Mouse (Mus musculus) heart, embryonic 10.5 days (tissue): ENCODE data around the gene Oxld1. TPM values are rescaled to one million over a fixed set of nuclear protein-coding genes. Genes with fewer than 3 reads are reported as not detected.
A peak's percentile ranks its signal among the peaks of the same experiment; 100 is the strongest.

Experiments
- DNase-seq: peaks from one replicate; pipeline ENCODE4 v3.0.0-alpha.2; 2017; ENCODE audit warnings: low spot score
- H3K27ac ChIP-seq: fragments of 300-500 bp; sonication (generic); 2 replicates; pipeline ENCODE4 v1.5.1; 2016; ENCODE audit warnings: mild to moderate bottlenecking
- H3K27me3 ChIP-seq: fragments of 300-500 bp; sonication (generic); 2 replicates; pipeline ENCODE4 v1.6.1; 2016; ENCODE audit warnings: mild to moderate bottlenecking; ENCODE audit not compliant: poor library complexity, insufficient read depth, severe bottlenecking
- H3K36me3 ChIP-seq: fragments of 300-500 bp; sonication (generic); 2 replicates; pipeline ENCODE4 v1.6.1; 2016; ENCODE audit warnings: mild to moderate bottlenecking, moderate library complexity
- H3K4me1 ChIP-seq: fragments of 300-500 bp; sonication (generic); 2 replicates; pipeline ENCODE4 v1.6.1; 2016; ENCODE audit warnings: mild to moderate bottlenecking
- H3K4me3 ChIP-seq: fragments of 300-500 bp; sonication (generic); 2 replicates; pipeline ENCODE4 v1.5.1; 2016; ENCODE audit warnings: mild to moderate bottlenecking, moderate library complexity
- H3K9me3 ChIP-seq: fragments of 300-500 bp; sonication (generic); 2 replicates; pipeline ENCODE4 v1.6.1; 2016; ENCODE audit warnings: mild to moderate bottlenecking, moderate library complexity
- WGBS: fragments of 180-500 bp; shearing (Covaris S2); methylation state at CpG from one replicate; pipeline ENCODE4 v1.1.7; 2016; 5-methylcytosine and 5-hydroxymethylcytosine counted together
- polyA plus RNA-seq: library from polyadenylated mRNA; unstranded; fragments of >200 nt; fragmentation: Nextera tagmentation; extraction: Ambion mirVana; gene quantifications from 2 replicates; pipeline ENCODE4 v1.2.1, GENCODE M21; 2016

Gene Oxld1
- 16.7 and 17.6 TPM in 2 replicates for polyA plus RNA-seq

DNA sequence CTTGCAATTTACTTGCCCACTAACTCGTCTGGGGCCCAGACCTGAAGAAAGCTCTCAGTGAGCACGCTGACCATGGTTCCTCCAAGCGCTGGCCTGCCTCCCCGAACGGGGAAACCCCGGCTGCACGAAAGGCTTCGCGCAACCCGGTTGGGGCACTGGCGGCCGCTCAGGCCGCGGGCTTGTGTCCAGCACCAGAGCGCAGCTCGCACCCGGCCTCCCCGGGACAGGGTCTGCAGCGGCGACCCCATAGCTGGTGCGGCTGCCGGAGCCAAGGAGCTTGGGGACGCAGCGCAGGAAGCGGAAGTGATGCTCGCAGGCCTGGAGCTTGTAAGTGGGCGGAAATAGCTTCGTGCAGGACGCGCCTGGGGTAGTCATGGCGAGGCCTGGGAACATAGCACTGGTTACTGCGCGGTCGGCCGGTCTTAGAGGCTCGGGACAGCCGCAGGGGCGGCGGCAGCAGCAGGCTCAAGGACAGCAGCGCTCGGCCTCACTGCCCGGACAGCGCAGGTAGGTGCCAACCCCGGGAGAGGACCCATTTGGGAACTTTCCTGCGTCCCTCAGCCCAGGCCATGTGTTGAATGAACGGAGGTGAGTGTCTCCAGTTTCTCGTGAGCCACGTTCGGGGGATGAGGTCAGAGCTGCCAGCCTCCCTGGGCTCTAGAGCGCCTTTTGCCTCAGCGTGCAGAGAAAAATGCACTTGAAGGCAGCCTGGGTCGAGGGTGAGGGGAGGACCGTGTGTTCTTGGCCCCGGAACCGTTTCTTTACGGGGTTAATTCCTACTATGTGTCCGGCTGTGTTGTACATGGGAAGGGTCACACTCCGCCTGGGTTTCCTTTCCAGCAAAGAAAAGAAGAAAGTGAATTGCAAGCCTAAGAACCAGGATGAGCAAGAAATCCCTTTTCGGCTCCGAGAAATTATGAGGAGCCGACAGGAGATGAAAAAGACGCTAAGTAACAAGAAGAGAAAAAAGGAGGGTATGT, at the start of gene Oxld1, which contains the start of gene Ccdc137:
TSS of gene Oxld1 (minus strand) at position 297 of the 980 bp plus-strand sequence.
TSS of gene Ccdc137 (plus strand) at position 344 of the 980 bp plus-strand sequence.
- peak within 1 kb of the TSS; percentile 94 for H3K27ac ChIP-seq
- H3K9me3 ChIP-seq, result no peaks in the 10 kb centered on the region
- peaks cover 44% of the 10 kb centered on the region for H3K36me3 ChIP-seq
- H3K27me3 ChIP-seq, result no peaks in the 10 kb centered on the region
- peak; percentile 94 for DNase-seq
- H3K4me3 ChIP-seq, result peak within 1 kb of the TSS; percentile 80
- peaks cover 24% of the 10 kb centered on the region for H3K4me1 ChIP-seq
- 4% methylated on average over 62 of the region's 62 CpGs for WGBS

DNA sequence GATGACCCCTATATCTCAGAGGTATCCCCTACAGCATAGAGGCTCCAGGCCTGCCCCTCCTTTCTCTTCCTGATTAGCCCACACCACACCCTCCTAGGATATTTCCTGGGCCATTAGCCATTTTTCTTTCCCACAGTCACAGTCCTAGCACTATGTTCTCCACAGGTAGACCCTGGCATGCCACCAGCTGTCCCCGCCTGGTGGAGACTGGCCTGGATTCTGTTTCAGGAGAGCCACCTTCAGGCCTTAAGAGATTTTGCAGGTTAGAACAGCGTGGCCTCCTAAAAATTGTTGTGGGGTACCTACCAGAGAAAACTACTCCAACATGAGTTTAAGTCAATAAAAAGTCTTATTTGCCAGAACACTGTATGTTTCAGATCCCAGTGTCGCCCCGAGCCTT, 49.0 kb upstream of the Oxld1 start:
- WGBS, result 52% methylated on average over 4 of the region's 4 CpGs
- H3K27me3 ChIP-seq, result no peaks in the 10 kb centered on the region
- no peaks in the 10 kb centered on the region for H3K9me3 ChIP-seq
- DNase-seq, result no peak
- no peak overlapping the region for H3K4me3 ChIP-seq
- no peak overlapping the region for H3K27ac ChIP-seq
- H3K4me1 ChIP-seq, result peaks cover 16% of the 10 kb centered on the region
- H3K36me3 ChIP-seq, result no peaks in the 10 kb centered on the region

DNA sequence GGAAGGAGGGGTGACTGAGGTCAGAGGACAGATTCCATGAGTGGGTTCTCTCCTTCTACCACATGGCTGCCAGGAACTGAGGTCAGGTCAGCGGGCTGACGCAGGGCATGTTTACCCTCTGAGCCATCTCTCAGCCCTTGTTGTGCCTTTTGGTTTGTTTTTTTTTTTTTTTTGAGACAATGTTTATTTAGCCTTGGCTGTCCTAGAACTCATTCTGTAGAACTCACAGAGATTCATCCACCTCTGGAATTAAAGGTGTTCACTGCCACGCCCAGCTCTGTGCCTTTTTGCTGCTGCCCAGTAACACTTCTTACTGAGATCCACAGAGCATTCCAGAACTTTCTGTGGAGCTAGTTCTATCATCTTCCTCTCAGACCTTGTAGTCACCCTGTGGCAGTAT, 47.8 kb upstream of the Oxld1 start:
- WGBS, result 89% methylated on average over 3 of the region's 3 CpGs
- no peak for DNase-seq

DNA sequence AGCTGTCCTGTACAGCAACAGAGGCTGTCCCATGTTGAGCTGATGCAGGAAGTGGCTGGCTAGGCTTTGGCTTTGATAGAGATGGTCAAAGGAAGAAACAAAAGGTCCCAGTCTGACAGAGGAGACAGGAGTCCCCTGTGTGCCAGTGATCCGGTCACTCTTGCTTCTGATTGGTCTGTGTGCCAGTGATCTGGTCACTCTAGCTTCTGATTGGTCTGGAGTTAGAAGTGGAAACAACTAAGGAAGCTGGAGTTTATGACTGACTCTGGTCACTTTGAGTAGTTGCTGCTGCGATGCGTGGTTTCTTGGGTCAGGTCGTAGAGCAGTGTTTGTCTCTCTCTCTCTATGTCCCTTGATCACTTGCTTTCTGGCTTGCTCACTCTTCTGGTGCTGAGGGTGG, 43.8 kb upstream of the Oxld1 start:
- WGBS, result 87% methylated on average over 4 of the region's 4 CpGs
- Histone ChIP-seq H3K27me3 (no peaks in the 10 kb centered on the region), H3K4me1 (peaks cover 8% of the 10 kb centered on the region; the same call in 1 of the 2 replicates), H3K9me3 (no peaks in the 10 kb centered on the region), H3K36me3 (peaks cover 26% of the 10 kb centered on the region), H3K4me3 (no peak overlapping the region), H3K27ac (no peak overlapping the region)
- DNase-seq, result no peak

More for the DNA sequence above, 47.8 kb upstream of the Oxld1 start:
- Histone ChIP-seq H3K27ac (no peak overlapping the region), H3K9me3 (no peaks in the 10 kb centered on the region), H3K4me3 (no peak overlapping the region), H3K4me1 (peaks cover 13% of the 10 kb centered on the region), H3K36me3 (no peaks in the 10 kb centered on the region), H3K27me3 (no peaks in the 10 kb centered on the region)

DNA sequence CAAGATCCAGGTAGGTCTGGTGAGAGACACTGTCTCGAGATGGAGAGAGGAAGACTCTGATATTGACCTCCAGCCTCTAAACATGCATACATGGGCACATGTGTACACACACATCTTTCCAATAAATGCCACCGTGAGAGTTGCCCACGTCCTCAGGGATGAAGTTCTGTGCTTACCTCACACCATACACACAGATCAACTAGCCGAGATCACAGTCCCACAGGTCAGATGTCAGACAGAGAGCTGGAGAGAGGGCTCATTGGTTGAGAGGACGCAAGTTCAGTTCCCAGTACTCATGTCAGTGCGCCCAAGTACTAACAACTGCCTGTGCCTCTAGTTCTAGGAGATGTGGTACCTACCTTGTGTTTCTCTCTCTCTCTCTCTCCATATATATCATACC, 43.1 kb upstream of the Oxld1 start:
- Histone ChIP-seq H3K27me3 (no peaks in the 10 kb centered on the region), H3K4me1 (peaks cover 8% of the 10 kb centered on the region; the same call in 1 of the 2 replicates), H3K36me3 (peaks cover 33% of the 10 kb centered on the region), H3K4me3 (no peak overlapping the region), H3K9me3 (no peaks in the 10 kb centered on the region), H3K27ac (no peak overlapping the region)
- WGBS, result 67% methylated on average over 6 of the region's 6 CpGs
- DNase-seq, result no peak

DNA sequence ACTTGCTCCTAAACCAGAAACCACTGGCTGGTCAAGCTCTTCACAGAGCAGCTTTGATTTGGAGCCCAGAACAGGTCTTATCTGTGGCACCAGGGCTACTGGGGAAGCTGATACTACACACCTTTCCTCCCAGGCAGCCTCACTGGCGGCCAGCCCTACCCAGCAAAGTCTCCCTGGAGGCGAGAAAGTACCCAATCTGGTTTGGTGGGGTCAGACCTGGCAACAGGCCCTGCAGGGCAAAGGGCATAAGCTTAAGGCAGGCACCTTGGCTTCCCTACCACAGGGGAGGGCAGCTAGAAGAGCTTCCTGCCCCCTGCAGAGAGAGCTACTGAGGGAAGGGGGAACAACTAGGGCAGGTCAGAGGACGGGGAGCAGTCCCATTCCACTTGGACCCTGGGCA, 42.5 kb upstream of the Oxld1 start:
- DNase-seq, result no peak
- 20% methylated on average over 3 of the region's 3 CpGs for WGBS
- peaks cover 39% of the 10 kb centered on the region for H3K36me3 ChIP-seq

DNA sequence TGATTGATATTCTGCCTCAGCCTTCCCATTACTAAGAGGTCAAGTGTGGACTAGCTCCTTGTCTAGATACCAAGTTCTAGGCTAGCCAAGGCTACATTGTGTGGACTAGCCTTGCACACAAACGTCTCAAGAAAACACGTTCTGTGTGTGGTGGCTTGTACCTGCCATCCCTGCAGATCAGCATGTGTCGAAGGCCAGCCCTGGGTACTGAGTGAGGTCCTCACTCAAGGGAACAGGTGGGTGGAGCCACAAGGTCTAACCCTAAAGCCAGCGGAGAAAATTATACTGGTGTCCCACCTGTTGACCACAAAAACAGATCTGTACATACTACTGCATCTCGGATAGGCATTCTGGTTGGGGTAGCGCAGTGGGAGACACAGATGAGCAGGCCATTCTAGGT, 42.0 kb upstream of the Oxld1 start:
- Histone ChIP-seq H3K27ac (no peak overlapping the region), H3K4me1 (peaks cover 8% of the 10 kb centered on the region; the same call in 1 of the 2 replicates), H3K9me3 (no peaks in the 10 kb centered on the region), H3K36me3 (peaks cover 44% of the 10 kb centered on the region), H3K4me3 (no peak overlapping the region), H3K27me3 (no peaks in the 10 kb centered on the region)
- WGBS, result 76% methylated on average over 6 of the region's 6 CpGs
- no peak for DNase-seq

More for the DNA sequence above, 42.5 kb upstream of the Oxld1 start:
- H3K4me1 ChIP-seq, result peaks cover 8% of the 10 kb centered on the region; the same call in 1 of the 2 replicates
- H3K4me3 ChIP-seq, result no peak overlapping the region
- H3K27me3 ChIP-seq, result no peaks in the 10 kb centered on the region
- no peak overlapping the region for H3K27ac ChIP-seq
- H3K9me3 ChIP-seq, result no peaks in the 10 kb centered on the region

DNA sequence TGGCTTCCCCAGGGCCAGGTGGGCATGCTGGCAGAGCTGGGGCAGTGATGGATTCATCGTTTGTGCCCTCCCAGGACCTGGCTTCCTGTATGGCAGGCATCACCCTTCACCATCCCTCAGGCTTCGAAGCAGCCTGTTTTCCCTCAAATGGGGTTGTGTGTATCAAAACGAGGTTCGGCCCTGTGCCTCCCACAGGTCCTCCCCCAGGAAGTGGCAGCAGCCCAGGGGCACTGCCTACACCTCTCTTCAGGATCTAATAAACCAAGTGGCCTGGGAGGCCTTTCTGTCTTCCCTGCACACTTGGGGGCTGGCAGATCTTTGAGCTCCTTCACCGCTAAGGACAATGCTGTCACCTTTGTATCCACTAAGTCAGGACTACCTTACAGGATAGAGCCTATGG, 41.0 kb upstream of the Oxld1 start:
- 79% methylated on average over 5 of the region's 5 CpGs for WGBS
- Histone ChIP-seq H3K27ac (no peak overlapping the region), H3K4me3 (no peak overlapping the region), H3K27me3 (no peaks in the 10 kb centered on the region), H3K4me1 (peaks cover 12% of the 10 kb centered on the region; the same call in 1 of the 2 replicates), H3K36me3 (peaks cover 54% of the 10 kb centered on the region), H3K9me3 (no peaks in the 10 kb centered on the region)
- DNase-seq, result no peak

DNA sequence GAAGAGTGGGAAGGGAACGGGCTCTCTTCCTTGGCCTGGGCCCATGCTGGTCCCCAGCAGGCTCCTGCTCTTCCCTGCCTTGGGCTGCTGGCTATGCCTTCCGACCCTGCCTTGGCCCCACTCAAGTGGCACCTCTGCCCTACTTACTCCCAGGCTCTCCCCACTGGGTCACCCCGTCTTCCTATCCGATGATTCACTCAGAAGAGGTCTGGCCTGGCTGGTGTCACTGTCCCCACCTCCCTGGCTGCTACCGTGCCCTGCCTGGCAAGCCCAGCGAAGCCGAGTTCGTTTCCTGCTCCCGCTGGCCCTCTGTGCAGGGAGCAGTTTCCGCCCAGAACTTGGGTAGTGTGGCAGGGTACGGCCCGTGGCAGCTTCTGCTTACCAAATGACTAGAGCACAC, 40.4 kb upstream of the Oxld1 start:
- H3K4me3 ChIP-seq, result no peak overlapping the region
- H3K27ac ChIP-seq, result no peak overlapping the region
- H3K36me3 ChIP-seq, result peaks cover 55% of the 10 kb centered on the region
- H3K9me3 ChIP-seq, result no peaks in the 10 kb centered on the region
- H3K27me3 ChIP-seq, result no peaks in the 10 kb centered on the region
- WGBS, result 92% methylated on average over 12 of the region's 12 CpGs
- peaks cover 17% of the 10 kb centered on the region for H3K4me1 ChIP-seq
- no peak for DNase-seq

DNA sequence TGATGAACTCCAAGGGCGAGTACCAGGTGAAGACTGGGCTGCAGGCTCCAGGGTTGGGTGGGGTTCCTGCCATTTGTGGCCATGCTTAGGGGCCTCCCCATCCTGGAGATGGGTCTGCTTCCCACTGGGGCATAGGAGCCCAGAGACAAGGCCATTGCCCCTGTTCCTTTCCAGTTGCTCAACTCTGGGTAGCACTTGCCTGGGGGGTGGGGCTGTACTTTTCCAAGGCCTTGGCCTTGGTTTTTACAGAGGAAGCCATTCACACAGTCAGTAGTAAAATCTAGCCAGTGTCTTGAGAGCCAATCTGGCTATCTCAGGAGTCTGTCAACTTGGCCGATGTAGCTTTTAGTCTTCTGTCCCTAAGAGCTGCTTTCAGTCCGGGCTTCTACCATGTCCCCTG, 39.6 kb upstream of the Oxld1 start:
- no peak overlapping the region for H3K4me3 ChIP-seq
- H3K27ac ChIP-seq, result no peak overlapping the region; the same call in 1 of the 2 replicates
- 87% methylated on average over 3 of the region's 3 CpGs for WGBS
- no peak for DNase-seq
- peaks cover 55% of the 10 kb centered on the region for H3K36me3 ChIP-seq
- no peaks in the 10 kb centered on the region for H3K27me3 ChIP-seq
- peaks cover 25% of the 10 kb centered on the region for H3K4me1 ChIP-seq
- no peaks in the 10 kb centered on the region for H3K9me3 ChIP-seq

DNA sequence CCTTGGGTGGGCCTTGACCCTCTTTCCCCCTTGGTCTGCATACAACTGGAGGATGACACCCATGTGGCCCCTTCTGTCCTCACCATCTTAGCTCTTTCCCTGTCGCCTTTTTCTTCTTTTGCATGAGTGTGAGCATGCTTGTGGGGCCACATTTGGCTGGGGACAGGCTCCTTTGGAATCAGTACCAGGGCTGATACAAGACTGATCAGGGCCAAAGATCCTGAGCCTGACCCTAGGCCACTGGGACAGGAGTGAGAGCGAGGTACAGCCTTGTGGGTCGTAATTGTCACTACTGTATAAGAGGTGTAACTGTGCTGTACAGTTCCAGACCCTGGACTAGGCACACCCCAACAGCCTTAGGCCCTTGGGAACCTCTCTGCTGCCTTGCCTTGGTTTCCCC, 36.0 kb upstream of the Oxld1 start:
- H3K4me3 ChIP-seq, result no peak overlapping the region
- peaks cover 43% of the 10 kb centered on the region for H3K4me1 ChIP-seq
- H3K36me3 ChIP-seq, result peaks cover 61% of the 10 kb centered on the region

DNA sequence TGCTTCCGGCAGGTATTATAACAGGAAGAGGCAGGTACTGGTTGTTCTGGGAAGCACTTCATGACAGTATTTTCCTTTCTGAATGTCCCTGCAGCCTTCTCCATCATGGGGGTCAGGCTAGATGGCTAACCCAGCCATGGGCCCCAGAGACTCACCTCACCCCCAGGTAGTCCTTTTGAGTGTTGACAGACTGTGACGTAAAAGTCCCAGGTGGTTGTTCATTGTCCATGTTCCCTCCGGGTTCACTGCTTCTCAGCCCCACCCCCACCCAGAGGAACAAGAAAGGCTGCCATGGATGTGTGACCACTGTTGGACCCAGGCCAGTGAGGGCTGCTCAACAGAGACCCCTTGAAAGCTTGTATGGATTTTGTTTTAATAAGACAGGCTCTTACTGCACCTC, 35.5 kb upstream of the Oxld1 start:
- DNase-seq, result no peak
- Histone ChIP-seq H3K27me3 (no peaks in the 10 kb centered on the region), H3K4me1 (peaks cover 43% of the 10 kb centered on the region), H3K36me3 (peaks cover 61% of the 10 kb centered on the region), H3K4me3 (peak overlapping the region; percentile 89), H3K9me3 (no peaks in the 10 kb centered on the region), H3K27ac (peak overlapping the region; percentile 92; the same call in 1 of the 2 replicates)
- whole genome bisulfite sequencing, result 60% methylated on average over 3 of the region's 3 CpGs

More for the DNA sequence above, 36.0 kb upstream of the Oxld1 start:
- Histone ChIP-seq H3K9me3 (no peaks in the 10 kb centered on the region), H3K27ac (no peak overlapping the region), H3K27me3 (no peaks in the 10 kb centered on the region)
- no peak for DNase-seq
- WGBS, result 79% methylated on average over 3 of the region's 3 CpGs

DNA sequence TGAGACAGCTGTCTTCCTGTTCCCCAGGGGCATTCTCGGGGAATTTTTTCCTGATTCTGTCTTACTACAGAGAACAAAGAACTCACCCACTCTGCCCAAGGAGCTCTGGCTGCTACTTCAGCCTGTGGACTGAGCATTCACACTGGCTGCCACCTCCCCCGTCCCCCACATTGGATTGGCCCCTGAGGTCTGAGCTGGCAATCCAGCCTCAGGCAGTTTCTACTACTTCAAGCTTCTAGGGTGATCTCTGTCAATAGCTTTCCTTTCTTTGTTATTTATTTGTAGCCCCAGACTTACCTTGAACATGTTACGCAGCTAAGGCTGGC, 35.0 kb upstream of the Oxld1 start:
- no peaks in the 10 kb centered on the region for H3K27me3 ChIP-seq
- peaks cover 40% of the 10 kb centered on the region for H3K4me1 ChIP-seq
- H3K4me3 ChIP-seq, result peak overlapping the region; percentile 89
- WGBS, result 29% methylated on average over 3 of the region's 3 CpGs
- H3K9me3 ChIP-seq, result no peaks in the 10 kb centered on the region
- H3K27ac ChIP-seq, result peak overlapping the region; percentile 92
- DNase-seq, result no peak
- peaks cover 61% of the 10 kb centered on the region for H3K36me3 ChIP-seq
